Mouse (Mus musculus) embryonic facial prominence, embryonic 10.5 days (tissue): ENCODE measurements at regions not wholly inside any gene's neighbourhood (a gene's known extent, or its start where the extent isn't known, plus 50 kb on each side); places are given as distances from the start of the nearest gene placed in this dataset.

ENCODE experiments used
- DNase-seq: peaks from one replicate; pipeline ENCODE4 v3.0.0-alpha.2; 2017; ENCODE audit warnings: low spot score
- H3K27ac ChIP-seq: fragments of 300-500 bp; sonication (generic); replicated peaks from 2 replicates; pipeline ENCODE4 v1.5.1; 2016; ENCODE audit warnings: mild to moderate bottlenecking
- H3K27me3 ChIP-seq: fragments of 300-500 bp; sonication (generic); replicated peaks from 2 replicates; pipeline ENCODE4 v1.6.1; 2016; ENCODE audit warnings: low read depth, mild to moderate bottlenecking; ENCODE audit not compliant: poor library complexity, severe bottlenecking
- H3K36me3 ChIP-seq: fragments of 300-500 bp; sonication (generic); replicated peaks from 2 replicates; pipeline ENCODE4 v1.6.1; 2016; ENCODE audit warnings: mild to moderate bottlenecking, moderate library complexity
- H3K4me1 ChIP-seq: fragments of 300-500 bp; sonication (generic); 2 replicates; pipeline ENCODE4 v1.6.1; 2016
- H3K4me3 ChIP-seq: fragments of 300-500 bp; sonication (generic); 2 replicates; pipeline ENCODE4 v1.5.1; 2016; ENCODE audit warnings: mild to moderate bottlenecking, moderate library complexity
- H3K9me3 ChIP-seq: fragments of 300-500 bp; sonication (generic); 2 replicates; pipeline ENCODE4 v1.6.1; 2016; ENCODE audit warnings: mild to moderate bottlenecking
- whole genome bisulfite sequencing: fragments of 180-500 bp; shearing (Covaris S2); methylation state at CpG from one replicate; pipeline ENCODE4 v1.1.7; 2016; 5-methylcytosine and 5-hydroxymethylcytosine counted together

- no peaks in the 10 kb centered on the region for H3K27me3 ChIP-seq
- H3K4me3 ChIP-seq: no peak overlapping the region
- peaks cover 8% of the 10 kb centered on the region for H3K4me1 ChIP-seq
- H3K27ac ChIP-seq: no peak overlapping the region
- no peaks in the 10 kb centered on the region for H3K36me3 ChIP-seq
- H3K9me3 ChIP-seq: no peaks in the 10 kb centered on the region
- WGBS: 47% methylated on average over 11 of the region's 11 CpGs
- DNase-seq: no peak
These were observed 511.1 kb downstream of the Nyap2 start for GRCm38 (mm10) chr1:81587780-81588307.

- DNase-seq: no peak
- H3K4me1 ChIP-seq: peaks cover 34% of the 10 kb centered on the region
- 88% methylated on average over 5 of the region's 5 CpGs for WGBS
These were observed 514.9 kb downstream of the Nyap2 start for GRCm38 (mm10) chr1:81591623-81592022.

GRCm38 (mm10) chr1:81593280-81594182 is 516.8 kb downstream of the Nyap2 start:
- peak; percentile 85 for DNase-seq
- no peaks in the 10 kb centered on the region for H3K9me3 ChIP-seq
- 5% methylated on average over 19 of the region's 19 CpGs for WGBS
- peak overlapping the region; percentile 55 for H3K4me3 ChIP-seq
- H3K27me3 ChIP-seq: no peaks in the 10 kb centered on the region
- H3K36me3 ChIP-seq: no peaks in the 10 kb centered on the region
- H3K27ac ChIP-seq: peak overlapping the region; percentile 85
- H3K4me1 ChIP-seq: peaks cover 30% of the 10 kb centered on the region

More at GRCm38 (mm10) chr1:81591623-81592022, 514.9 kb downstream of the Nyap2 start:
- H3K27me3 ChIP-seq: no peaks in the 10 kb centered on the region
- H3K9me3 ChIP-seq: no peaks in the 10 kb centered on the region
- no peak overlapping the region for H3K27ac ChIP-seq
- H3K4me3 ChIP-seq: no peak overlapping the region
- no peaks in the 10 kb centered on the region for H3K36me3 ChIP-seq

- no peaks in the 10 kb centered on the region for H3K9me3 ChIP-seq
- DNase-seq: no peak
- no peaks in the 10 kb centered on the region for H3K27me3 ChIP-seq
- WGBS: 10% methylated on average over 5 of the region's 5 CpGs
- H3K36me3 ChIP-seq: no peaks in the 10 kb centered on the region
- H3K27ac ChIP-seq: peak overlapping the region; percentile 85
- H3K4me1 ChIP-seq: peaks cover 30% of the 10 kb centered on the region
- H3K4me3 ChIP-seq: peak overlapping the region; percentile 55
These were observed 517.4 kb downstream of the Nyap2 start for GRCm38 (mm10) chr1:81594183-81594515.

- no peaks in the 10 kb centered on the region for H3K27me3 ChIP-seq
- no peaks in the 10 kb centered on the region for H3K9me3 ChIP-seq
- peak overlapping the region; percentile 55; the same call in 1 of the 2 replicates for H3K4me3 ChIP-seq
- no peaks in the 10 kb centered on the region for H3K36me3 ChIP-seq
- H3K27ac ChIP-seq: peak overlapping the region; percentile 70
- WGBS: 22% methylated on average over 3 of the region's 3 CpGs
- DNase-seq: no peak
- peaks cover 30% of the 10 kb centered on the region for H3K4me1 ChIP-seq
These were observed 517.9 kb downstream of the Nyap2 start for GRCm38 (mm10) chr1:81594606-81595005.

- Histone ChIP-seq H3K27me3 (no peaks in the 10 kb centered on the region), H3K9me3 (peaks cover 3% of the 10 kb centered on the region), H3K4me1 (peaks cover 29% of the 10 kb centered on the region), H3K4me3 (no peak overlapping the region), H3K27ac (0 out of 2 replicates have a peak overlapping the region, but pooled peaks have one; percentile 44), H3K36me3 (no peaks in the 10 kb centered on the region)
- 7% methylated on average over 1 of the region's 1 CpGs for WGBS
- DNase-seq: peak; percentile 70
These were observed 532.0 kb downstream of the Nyap2 start for GRCm38 (mm10) chr1:81608772-81609171.

- Histone ChIP-seq H3K4me1 (no peaks in the 10 kb centered on the region), H3K27me3 (no peaks in the 10 kb centered on the region), H3K27ac (no peak overlapping the region), H3K36me3 (no peaks in the 10 kb centered on the region), H3K4me3 (no peak overlapping the region), H3K9me3 (no peaks in the 10 kb centered on the region)
- DNase-seq: no peak
- 70% methylated on average over 2 of the region's 2 CpGs for WGBS
These were observed 542.1 kb downstream of the Nyap2 start for GRCm38 (mm10) chr1:81618880-81619279.

- DNase-seq: no peak
- no peaks in the 10 kb centered on the region for H3K27me3 ChIP-seq
- no peak overlapping the region for H3K27ac ChIP-seq
- no peaks in the 10 kb centered on the region for H3K9me3 ChIP-seq
- 84% methylated on average over 4 of the region's 4 CpGs for WGBS
- H3K36me3 ChIP-seq: no peaks in the 10 kb centered on the region
- H3K4me3 ChIP-seq: no peak overlapping the region
- H3K4me1 ChIP-seq: no peaks in the 10 kb centered on the region
These were observed 547.4 kb downstream of the Nyap2 start for GRCm38 (mm10) chr1:81624141-81624540.

- Histone ChIP-seq H3K4me1 (no peaks in the 10 kb centered on the region), H3K36me3 (no peaks in the 10 kb centered on the region), H3K4me3 (no peak overlapping the region), H3K27me3 (no peaks in the 10 kb centered on the region), H3K9me3 (no peaks in the 10 kb centered on the region), H3K27ac (no peak overlapping the region)
- WGBS: 85% methylated on average over 1 of the region's 1 CpGs
- DNase-seq: no peak
These were observed 556.0 kb downstream of the Nyap2 start for GRCm38 (mm10) chr1:81632704-81633103.

- Histone ChIP-seq H3K27me3 (no peaks in the 10 kb centered on the region), H3K4me3 (no peak overlapping the region), H3K4me1 (no peaks in the 10 kb centered on the region), H3K27ac (no peak overlapping the region), H3K36me3 (no peaks in the 10 kb centered on the region), H3K9me3 (no peaks in the 10 kb centered on the region)
- DNase-seq: no peak
- WGBS: 84% methylated on average over 5 of the region's 5 CpGs
These were observed 560.6 kb downstream of the Nyap2 start for GRCm38 (mm10) chr1:81637357-81637756.

- H3K27ac ChIP-seq: no peak overlapping the region
- H3K9me3 ChIP-seq: no peaks in the 10 kb centered on the region
- H3K4me1 ChIP-seq: no peaks in the 10 kb centered on the region
- WGBS: 90% methylated on average over 9 of the region's 9 CpGs
- no peaks in the 10 kb centered on the region for H3K36me3 ChIP-seq
- no peak for DNase-seq
- no peaks in the 10 kb centered on the region for H3K27me3 ChIP-seq
- no peak overlapping the region for H3K4me3 ChIP-seq
These were observed 576.4 kb downstream of the Nyap2 start for GRCm38 (mm10) chr1:81652990-81653717.

GRCm38 (mm10) chr1:81661245-81661644 is 571.7 kb upstream of the Gm9747 start:
- Histone ChIP-seq H3K27ac (no peak overlapping the region), H3K27me3 (no peaks in the 10 kb centered on the region), H3K4me3 (no peak overlapping the region), H3K36me3 (no peaks in the 10 kb centered on the region), H3K9me3 (no peaks in the 10 kb centered on the region), H3K4me1 (no peaks in the 10 kb centered on the region)
- no peak for DNase-seq
- WGBS: 62% methylated on average over 4 of the region's 4 CpGs
